Mouse (Mus musculus): ENCODE measurements around the gene Gm3336. TPM values are rescaled to one million over a fixed set of nuclear protein-coding genes. Genes with fewer than 3 reads are reported as not detected.
A peak's percentile ranks its signal among the peaks of the same experiment; 100 is the strongest.

Gm3336 gene
- polyA plus RNA-seq, 1 experiment from 2014 or later: not detected

- Histone ChIP-seq H3K27me3 (ENCODE audit: control insufficient read depth, insufficient read depth, low read length) (no peaks in the 10 kb centered on the region), H3K4me3 (ENCODE audit: low read depth, low read length) (no peak overlapping the region), H3K4me1 (replicated peaks; ENCODE audit: control insufficient read depth, insufficient read depth, low read length) (peaks cover 6% of the 10 kb centered on the region; the same call in 1 of the 2 replicates), H3K4me2 (ENCODE audit: low read depth, low read length, severe bottlenecking) (no peak overlapping the region), H3K9ac (ENCODE audit: low read length) (no peak overlapping the region), H3K9me3 (ENCODE audit: control insufficient read depth, low read length) (no peaks in the 10 kb centered on the region), H3K36me3 (ENCODE audit: control insufficient read depth, insufficient read depth, low read length) (no peaks in the 10 kb centered on the region), H3K27ac (ENCODE audit: low read depth, low read length) (no peak overlapping the region)
- ATAC-seq (replicated peaks; ENCODE audit: low FRiP score): no peak
- 77% methylated on average over 19 of the region's 19 CpGs for WGBS
- DNase-seq (ENCODE audit: low spot score): peak; percentile 55
Measured at GRCm38 (mm10) chr8:70758616-70759561, 40.5 kb downstream of the Gm3336 start.

GRCm38 (mm10) chr8:70760350-70760749 lies 42.0 kb downstream of the Gm3336 start:
- Histone ChIP-seq H3K4me3 (ENCODE audit: low read depth, low read length) (peak overlapping the region; percentile 65), H3K27ac (ENCODE audit: low read depth, low read length) (peak overlapping the region; percentile 53; the same call in 1 of the 2 replicates), H3K4me2 (ENCODE audit: low read depth, low read length, severe bottlenecking) (peak overlapping the region; percentile 98), H3K27me3 (ENCODE audit: control insufficient read depth, insufficient read depth, low read length) (no peaks in the 10 kb centered on the region), H3K4me1 (replicated peaks; ENCODE audit: control insufficient read depth, insufficient read depth, low read length) (peaks cover 6% of the 10 kb centered on the region; the same call in 1 of the 2 replicates), H3K9me3 (ENCODE audit: control insufficient read depth, low read length) (no peaks in the 10 kb centered on the region), H3K36me3 (ENCODE audit: control insufficient read depth, insufficient read depth, low read length) (no peaks in the 10 kb centered on the region), H3K9ac (ENCODE audit: low read length) (peak overlapping the region; percentile 75)
- peak; percentile 19 for ATAC-seq (replicated peaks; ENCODE audit: low FRiP score)
- DNase-seq (ENCODE audit: low spot score): no peak
- under 1% methylated on average over 22 of the region's 22 CpGs for WGBS

GRCm38 (mm10) chr8:70760775-70761406 lies 42.5 kb downstream of the Gm3336 start, which contains the start of gene Mpv17l2:
Gene Mpv17l2, minus strand, starts transcription at chr8:70760946.
- under 1% methylated on average over 55 of the region's 55 CpGs for WGBS
- peak within 1 kb of the TSS; percentile 53; the same call in 1 of the 2 replicates for H3K27ac ChIP-seq (ENCODE audit: low read depth, low read length)
- ATAC-seq (replicated peaks; ENCODE audit: low FRiP score) (peak; percentile 96), DNase-seq (ENCODE audit: low spot score) (peak; percentile 97)
- H3K27me3 ChIP-seq (ENCODE audit: control insufficient read depth, insufficient read depth, low read length): no peaks in the 10 kb centered on the region
- peak within 1 kb of the TSS; percentile 75 for H3K9ac ChIP-seq (ENCODE audit: low read length)
- H3K4me2 ChIP-seq (ENCODE audit: low read depth, low read length, severe bottlenecking): peak within 1 kb of the TSS; percentile 98
- H3K9me3 ChIP-seq (ENCODE audit: control insufficient read depth, low read length): no peaks in the 10 kb centered on the region
- H3K4me3 ChIP-seq (ENCODE audit: low read depth, low read length): peak within 1 kb of the TSS; percentile 65
- H3K4me1 ChIP-seq (replicated peaks; ENCODE audit: control insufficient read depth, insufficient read depth, low read length): peaks cover 6% of the 10 kb centered on the region; the same call in 1 of the 2 replicates
- no peaks in the 10 kb centered on the region for H3K36me3 ChIP-seq (ENCODE audit: control insufficient read depth, insufficient read depth, low read length)

- H3K4me1 ChIP-seq (replicated peaks; ENCODE audit: control insufficient read depth, insufficient read depth, low read length): peaks cover 12% of the 10 kb centered on the region
- H3K9ac ChIP-seq (ENCODE audit: low read length): no peak overlapping the region
Measured at GRCm38 (mm10) chr8:70762118-70762517, 43.8 kb downstream of the Gm3336 start.

GRCm38 (mm10) chr8:70763354-70763753 lies 45.0 kb downstream of the Gm3336 start:
- ATAC-seq (replicated peaks; ENCODE audit: low FRiP score): no peak

More at GRCm38 (mm10) chr8:70762118-70762517, 43.8 kb downstream of the Gm3336 start:
- H3K36me3 ChIP-seq (ENCODE audit: control insufficient read depth, insufficient read depth, low read length): no peaks in the 10 kb centered on the region
- H3K27ac ChIP-seq (ENCODE audit: low read depth, low read length): no peak overlapping the region
- no peak overlapping the region for H3K4me3 ChIP-seq (ENCODE audit: low read depth, low read length)
- H3K9me3 ChIP-seq (ENCODE audit: control insufficient read depth, low read length): no peaks in the 10 kb centered on the region
- no peak overlapping the region for H3K4me2 ChIP-seq (ENCODE audit: low read depth, low read length, severe bottlenecking)
- ATAC-seq (replicated peaks; ENCODE audit: low FRiP score) (no peak), DNase-seq (ENCODE audit: low spot score) (no peak)
- WGBS: 70% methylated on average over 1 of the region's 1 CpGs
- no peaks in the 10 kb centered on the region for H3K27me3 ChIP-seq (ENCODE audit: control insufficient read depth, insufficient read depth, low read length)

GRCm38 (mm10) chr8:70764026-70764425 lies 45.7 kb downstream of the Gm3336 start:
- 85% methylated on average over 8 of the region's 8 CpGs for WGBS
- no peak overlapping the region for H3K9ac ChIP-seq (ENCODE audit: low read length)
- no peak overlapping the region for H3K4me3 ChIP-seq (ENCODE audit: low read depth, low read length)
- ATAC-seq (replicated peaks; ENCODE audit: low FRiP score): no peak
- no peak overlapping the region for H3K27ac ChIP-seq (ENCODE audit: low read depth, low read length)
- H3K4me2 ChIP-seq (ENCODE audit: low read depth, low read length, severe bottlenecking): no peak overlapping the region
- no peaks in the 10 kb centered on the region; the same call in 1 of the 2 replicates for H3K36me3 ChIP-seq (ENCODE audit: control insufficient read depth, insufficient read depth, low read length)
- no peaks in the 10 kb centered on the region for H3K27me3 ChIP-seq (ENCODE audit: control insufficient read depth, insufficient read depth, low read length)
- H3K9me3 ChIP-seq (ENCODE audit: control insufficient read depth, low read length): no peaks in the 10 kb centered on the region
- peaks cover 12% of the 10 kb centered on the region for H3K4me1 ChIP-seq (replicated peaks; ENCODE audit: control insufficient read depth, insufficient read depth, low read length)
- no peak for DNase-seq (ENCODE audit: low spot score)

More at GRCm38 (mm10) chr8:70763354-70763753, 45.0 kb downstream of the Gm3336 start:
- Histone ChIP-seq H3K27me3 (ENCODE audit: control insufficient read depth, insufficient read depth, low read length) (no peaks in the 10 kb centered on the region), H3K36me3 (ENCODE audit: control insufficient read depth, insufficient read depth, low read length) (no peaks in the 10 kb centered on the region; the same call in 1 of the 2 replicates), H3K9me3 (ENCODE audit: control insufficient read depth, low read length) (no peaks in the 10 kb centered on the region), H3K4me3 (ENCODE audit: low read depth, low read length) (no peak overlapping the region), H3K4me2 (ENCODE audit: low read depth, low read length, severe bottlenecking) (no peak overlapping the region), H3K27ac (ENCODE audit: low read depth, low read length) (no peak overlapping the region), H3K9ac (ENCODE audit: low read length) (no peak overlapping the region), H3K4me1 (replicated peaks; ENCODE audit: control insufficient read depth, insufficient read depth, low read length) (peaks cover 12% of the 10 kb centered on the region)
- 8% methylated on average over 3 of the region's 3 CpGs for WGBS
- DNase-seq (ENCODE audit: low spot score): peak; percentile 80

- peaks cover 12% of the 10 kb centered on the region for H3K4me1 ChIP-seq (replicated peaks; ENCODE audit: control insufficient read depth, insufficient read depth, low read length)
Measured at GRCm38 (mm10) chr8:70764676-70765075, 46.3 kb downstream of the Gm3336 start.

GRCm38 (mm10) chr8:70765329-70765728 lies 47.0 kb downstream of the Gm3336 start:
- no peaks in the 10 kb centered on the region; the same call in 1 of the 2 replicates for H3K36me3 ChIP-seq (ENCODE audit: control insufficient read depth, insufficient read depth, low read length)
- H3K27ac ChIP-seq (ENCODE audit: low read depth, low read length): no peak overlapping the region
- no peak for DNase-seq (ENCODE audit: low spot score)
- H3K9ac ChIP-seq (ENCODE audit: low read length): no peak overlapping the region
- peak overlapping the region; percentile 46 for H3K4me2 ChIP-seq (ENCODE audit: low read depth, low read length, severe bottlenecking)
- 80% methylated on average over 9 of the region's 9 CpGs for WGBS
- H3K4me1 ChIP-seq (replicated peaks; ENCODE audit: control insufficient read depth, insufficient read depth, low read length): peaks cover 8% of the 10 kb centered on the region
- no peaks in the 10 kb centered on the region for H3K27me3 ChIP-seq (ENCODE audit: control insufficient read depth, insufficient read depth, low read length)
- no peak for ATAC-seq (replicated peaks; ENCODE audit: low FRiP score)
- no peak overlapping the region for H3K4me3 ChIP-seq (ENCODE audit: low read depth, low read length)
- H3K9me3 ChIP-seq (ENCODE audit: control insufficient read depth, low read length): no peaks in the 10 kb centered on the region

More at GRCm38 (mm10) chr8:70764676-70765075, 46.3 kb downstream of the Gm3336 start:
- Histone ChIP-seq H3K27ac (ENCODE audit: low read depth, low read length) (no peak overlapping the region), H3K27me3 (ENCODE audit: control insufficient read depth, insufficient read depth, low read length) (no peaks in the 10 kb centered on the region), H3K9ac (ENCODE audit: low read length) (no peak overlapping the region), H3K36me3 (ENCODE audit: control insufficient read depth, insufficient read depth, low read length) (no peaks in the 10 kb centered on the region; the same call in 1 of the 2 replicates), H3K9me3 (ENCODE audit: control insufficient read depth, low read length) (no peaks in the 10 kb centered on the region), H3K4me3 (ENCODE audit: low read depth, low read length) (no peak overlapping the region), H3K4me2 (ENCODE audit: low read depth, low read length, severe bottlenecking) (no peak overlapping the region)
- 93% methylated on average over 13 of the region's 13 CpGs for WGBS
- ATAC-seq (replicated peaks; ENCODE audit: low FRiP score) (no peak), DNase-seq (ENCODE audit: low spot score) (no peak)

Data from forebrain, embryonic 11.5 days (tissue).